Mouse (Mus musculus): ENCODE measurements around the gene B3gnt7. TPM values are rescaled to one million over a fixed set of nuclear protein-coding genes. Genes with fewer than 3 reads are reported as not detected.

The B3gnt7 gene
- polyA plus RNA-seq, 1 experiment: not detected

DNA sequence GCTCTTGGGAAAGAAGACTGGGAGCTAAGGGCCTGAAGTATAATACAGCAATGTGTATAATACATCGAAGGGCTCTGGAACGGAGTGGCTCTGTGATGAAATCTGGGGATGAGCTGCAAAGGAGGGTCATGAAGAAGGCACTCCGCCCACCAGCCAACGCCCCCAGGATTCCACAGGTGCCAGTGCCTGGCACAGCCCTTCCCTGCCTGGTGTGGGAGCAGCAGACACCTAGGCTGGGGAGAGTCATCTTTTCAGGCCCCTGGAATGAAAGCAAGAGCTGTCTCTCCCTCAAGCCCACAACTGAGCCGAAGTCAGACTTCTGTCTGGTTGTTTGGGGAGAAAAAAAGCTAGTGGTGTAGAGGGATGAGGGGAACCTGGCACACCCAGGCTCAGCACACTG, 25.6 kb upstream of the B3gnt7 start:
- H3K36me3 ChIP-seq (ENCODE audit: control insufficient read depth, insufficient read depth): no peaks in the 10 kb centered on the region
- H3K4me3 ChIP-seq: no peak overlapping the region
- H3ac ChIP-seq (ENCODE audit: control insufficient read depth, insufficient read length): no peak overlapping the region
- H3K27me3 ChIP-seq (ENCODE audit: control insufficient read depth, insufficient read depth, insufficient read length): no peaks in the 10 kb centered on the region
- no peaks in the 10 kb centered on the region for H3K79me2 ChIP-seq (ENCODE audit: control insufficient read depth, insufficient read depth)
- peak overlapping the region; percentile 40 for H3K4me2 ChIP-seq (ENCODE audit: low read depth)
- TF ChIP-seq POLR2AphosphoS2 (IDR thresholded peaks at IDR 0.05; ENCODE audit: insufficient read length, low read depth): no peak
- TF ChIP-seq MYOD1 (IDR thresholded peaks at IDR 0.05; ENCODE audit: control insufficient read depth in 1 of 3, insufficient read length in 2 of 3, low read depth in 2 of 3): no peak
- TF ChIP-seq MYOG (IDR thresholded peaks at IDR 0.05; ENCODE audit: control insufficient read depth in 1 of 3, insufficient read depth in 1 of 3, insufficient read length in 2 of 3, low read depth in 2 of 3): no peak
- no peak for TF ChIP-seq USF1 (IDR thresholded peaks at IDR 0.05; ENCODE audit: low read depth)
- TF ChIP-seq E2F4 (IDR thresholded peaks at IDR 0.05; ENCODE audit: insufficient read depth): no peak
- TF ChIP-seq REST (IDR thresholded peaks at IDR 0.05; ENCODE audit: insufficient read depth, insufficient read length): no peak
- TF ChIP-seq MAX (IDR thresholded peaks at IDR 0.05; ENCODE audit: low read depth): no peak
- no peak for TF ChIP-seq SRF (IDR thresholded peaks at IDR 0.05; ENCODE audit: control insufficient read depth, insufficient read length, low read depth)
- TF ChIP-seq POLR2A (IDR thresholded peaks at IDR 0.05; ENCODE audit: insufficient read length, low read depth): no peak
- no peak for TF ChIP-seq CEBPB (IDR thresholded peaks at IDR 0.05; ENCODE audit: insufficient read depth, poor library complexity, severe bottlenecking)

DNA sequence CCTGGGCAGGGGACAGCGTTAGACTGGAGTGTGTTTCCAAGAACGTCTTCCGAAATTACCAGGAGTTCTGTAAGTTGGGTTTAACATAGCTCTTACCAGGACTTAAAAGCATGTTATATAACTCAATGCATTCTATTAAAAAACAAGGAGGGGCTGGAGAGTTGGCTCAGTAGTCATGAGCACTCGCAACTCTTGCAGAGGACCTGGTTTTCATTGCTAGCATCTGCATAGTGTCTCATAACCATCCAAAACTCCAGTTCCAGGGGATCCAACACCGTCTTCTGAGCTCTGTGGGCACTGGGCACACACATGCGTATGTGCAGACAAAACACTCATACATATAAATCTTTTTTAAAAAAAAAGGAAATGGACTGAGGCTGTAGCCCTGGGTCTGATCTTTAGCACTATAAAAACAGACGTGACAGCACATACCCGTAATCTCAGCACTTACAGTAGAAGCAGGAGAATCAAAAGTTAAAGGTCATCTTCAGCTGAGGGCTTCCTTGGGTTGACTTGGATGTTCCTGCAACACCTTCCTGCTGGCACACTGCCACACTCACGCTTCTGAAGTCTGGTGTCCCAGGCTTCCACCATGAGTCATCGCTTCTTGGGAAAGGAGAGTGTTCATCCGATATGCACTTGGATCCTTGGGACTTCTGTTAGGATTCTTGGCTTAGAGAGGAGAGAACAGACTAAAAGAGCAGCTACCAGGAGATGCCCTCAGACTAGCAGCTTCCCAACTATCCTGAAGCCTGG, 20.7 kb upstream of the B3gnt7 start:
- Histone ChIP-seq H3K79me2 (ENCODE audit: control insufficient read depth, insufficient read depth) (no peaks in the 10 kb centered on the region), H3K4me2 (ENCODE audit: low read depth) (no peak overlapping the region), H3K36me3 (ENCODE audit: control insufficient read depth, insufficient read depth) (no peaks in the 10 kb centered on the region), H3K4me3 (no peak overlapping the region), H3K27me3 (ENCODE audit: control insufficient read depth, insufficient read depth, insufficient read length) (no peaks in the 10 kb centered on the region), H3ac (ENCODE audit: control insufficient read depth, insufficient read length) (no peak overlapping the region)
- TF ChIP-seq TCF3 (IDR thresholded peaks at IDR 0.05; ENCODE audit: insufficient read length, low read depth) (no peak), POLR2A (IDR thresholded peaks at IDR 0.05; ENCODE audit: insufficient read length, low read depth) (no peak), E2F4 (IDR thresholded peaks at IDR 0.05; ENCODE audit: insufficient read depth) (no peak), TCF12 (IDR thresholded peaks at IDR 0.05; ENCODE audit: insufficient read depth, poor library complexity, severe bottlenecking) (no peak), REST (IDR thresholded peaks at IDR 0.05; ENCODE audit: insufficient read depth, insufficient read length) (no peak), SRF (IDR thresholded peaks at IDR 0.05; ENCODE audit: control insufficient read depth, insufficient read length, low read depth) (no peak), MYOG (IDR thresholded peaks at IDR 0.05; ENCODE audit: control insufficient read depth in 1 of 3, insufficient read depth in 1 of 3, insufficient read length in 2 of 3, low read depth in 2 of 3) (no peak), CEBPB (IDR thresholded peaks at IDR 0.05; ENCODE audit: insufficient read depth, poor library complexity, severe bottlenecking) (no peak), MYOD1 (IDR thresholded peaks at IDR 0.05; ENCODE audit: control insufficient read depth in 1 of 3, insufficient read length in 2 of 3, low read depth in 2 of 3) (no peak)

DNA sequence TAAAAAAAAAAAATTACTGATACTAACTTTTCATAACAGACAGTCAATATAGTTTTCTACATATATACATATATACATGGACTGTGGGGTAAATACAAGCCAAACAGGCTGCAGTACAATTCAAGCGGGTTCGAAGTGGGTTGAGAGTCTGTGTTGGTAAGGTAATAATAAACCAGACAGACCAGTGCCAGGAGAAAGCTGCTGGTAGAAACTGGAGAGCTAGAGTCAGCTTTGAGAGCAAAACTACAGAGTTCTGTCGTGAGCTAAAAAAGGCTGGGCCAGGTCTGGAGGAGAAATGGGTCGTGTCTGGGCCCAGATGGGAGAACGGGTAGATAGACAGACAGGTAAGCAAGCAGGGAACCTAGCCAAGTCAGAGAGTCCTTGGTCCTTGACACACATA, 18.5 kb upstream of the B3gnt7 start:
- no peak overlapping the region for H3ac ChIP-seq (ENCODE audit: control insufficient read depth, insufficient read length)
- TF ChIP-seq POLR2AphosphoS2 (IDR thresholded peaks at IDR 0.05; ENCODE audit: insufficient read length, low read depth) (no peak), MYOG (IDR thresholded peaks at IDR 0.05; ENCODE audit: control insufficient read depth in 1 of 3, insufficient read depth in 1 of 3, insufficient read length in 2 of 3, low read depth in 2 of 3) (no peak), SRF (IDR thresholded peaks at IDR 0.05; ENCODE audit: control insufficient read depth, insufficient read length, low read depth) (no peak), TCF12 (IDR thresholded peaks at IDR 0.05; ENCODE audit: insufficient read depth, poor library complexity, severe bottlenecking) (no peak), USF1 (IDR thresholded peaks at IDR 0.05; ENCODE audit: low read depth) (no peak), E2F4 (IDR thresholded peaks at IDR 0.05; ENCODE audit: insufficient read depth) (no peak), REST (IDR thresholded peaks at IDR 0.05; ENCODE audit: insufficient read depth, insufficient read length) (no peak), TCF3 (IDR thresholded peaks at IDR 0.05; ENCODE audit: insufficient read length, low read depth) (no peak), MYOD1 (IDR thresholded peaks at IDR 0.05; ENCODE audit: control insufficient read depth in 1 of 3, insufficient read length in 2 of 3, low read depth in 2 of 3) (no peak), CEBPB (IDR thresholded peaks at IDR 0.05; ENCODE audit: insufficient read depth, poor library complexity, severe bottlenecking) (no peak)
- no peaks in the 10 kb centered on the region for H3K27me3 ChIP-seq (ENCODE audit: control insufficient read depth, insufficient read depth, insufficient read length)
- no peak overlapping the region for H3K4me2 ChIP-seq (ENCODE audit: low read depth)
- H3K36me3 ChIP-seq (ENCODE audit: control insufficient read depth, insufficient read depth): no peaks in the 10 kb centered on the region
- no peak overlapping the region for H3K4me3 ChIP-seq
- H3K79me2 ChIP-seq (ENCODE audit: control insufficient read depth, insufficient read depth): no peaks in the 10 kb centered on the region

DNA sequence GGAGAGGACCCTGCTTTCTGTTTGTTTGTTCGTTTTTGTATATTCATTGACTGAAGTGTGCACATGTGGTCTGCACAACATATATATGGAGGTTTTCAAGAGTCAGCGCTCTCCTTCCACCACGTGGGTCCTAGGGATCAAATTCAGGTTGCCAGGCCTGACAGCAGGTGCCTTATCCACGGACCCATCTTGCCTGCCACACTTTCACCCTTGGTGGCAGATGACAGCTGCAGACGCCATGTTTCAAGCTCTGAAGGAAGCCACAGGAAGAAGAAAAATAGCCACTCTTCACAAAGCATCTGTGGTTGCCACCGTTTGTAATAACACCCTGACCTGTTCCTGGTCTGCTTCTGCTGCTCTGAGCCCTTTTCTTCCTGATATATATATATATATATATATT, 17.3 kb upstream of the B3gnt7 start:
- H3K4me2 ChIP-seq (ENCODE audit: low read depth): no peak overlapping the region
- no peaks in the 10 kb centered on the region for H3K79me2 ChIP-seq (ENCODE audit: control insufficient read depth, insufficient read depth)
- H3K4me3 ChIP-seq: no peak overlapping the region
- no peak overlapping the region for H3ac ChIP-seq (ENCODE audit: control insufficient read depth, insufficient read length)
- TF ChIP-seq USF1 (IDR thresholded peaks at IDR 0.05; ENCODE audit: low read depth): no peak
- TF ChIP-seq MYOG (IDR thresholded peaks at IDR 0.05; ENCODE audit: control insufficient read depth in 1 of 3, insufficient read depth in 1 of 3, insufficient read length in 2 of 3, low read depth in 2 of 3): peak; percentile 13 to 74 (median 39)
- peak in 2 of 3 experiments; percentile 69 to 71 for TF ChIP-seq MYOD1 (IDR thresholded peaks at IDR 0.05; ENCODE audit: control insufficient read depth in 1 of 3, insufficient read length in 2 of 3, low read depth in 2 of 3)
- no peaks in the 10 kb centered on the region for H3K27me3 ChIP-seq (ENCODE audit: control insufficient read depth, insufficient read depth, insufficient read length)
- no peaks in the 10 kb centered on the region for H3K36me3 ChIP-seq (ENCODE audit: control insufficient read depth, insufficient read depth)

DNA sequence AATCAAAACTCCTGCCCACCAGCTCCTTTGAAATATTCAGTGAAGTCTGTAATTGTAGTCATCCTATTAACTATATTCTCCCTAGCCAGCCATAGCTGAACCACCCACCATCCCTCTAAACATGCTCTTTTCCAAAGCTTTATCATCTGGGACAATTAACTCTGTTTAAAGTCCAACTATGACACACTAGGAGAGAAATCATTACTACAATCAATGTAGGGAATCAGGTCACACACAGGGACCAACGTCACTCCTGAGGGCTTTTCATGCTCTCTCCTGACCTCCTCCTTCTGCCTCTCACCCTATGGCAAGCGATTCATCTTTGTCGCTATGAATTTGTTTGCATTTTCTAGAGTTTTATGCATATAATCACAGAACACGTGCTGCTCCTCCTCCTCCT, 15.2 kb upstream of the B3gnt7 start:
- TF ChIP-seq MYOD1 (IDR thresholded peaks at IDR 0.05; ENCODE audit: control insufficient read depth in 1 of 3, insufficient read length in 2 of 3, low read depth in 2 of 3): no peak
- TF ChIP-seq POLR2A (IDR thresholded peaks at IDR 0.05; ENCODE audit: insufficient read length, low read depth): no peak
- Histone ChIP-seq H3K4me3 (no peak overlapping the region), H3K4me2 (ENCODE audit: low read depth) (no peak overlapping the region), H3K36me3 (ENCODE audit: control insufficient read depth, insufficient read depth) (no peaks in the 10 kb centered on the region), H3K79me2 (ENCODE audit: control insufficient read depth, insufficient read depth) (no peaks in the 10 kb centered on the region), H3ac (ENCODE audit: control insufficient read depth, insufficient read length) (no peak overlapping the region), H3K27me3 (ENCODE audit: control insufficient read depth, insufficient read depth, insufficient read length) (no peaks in the 10 kb centered on the region)

Data from myocyte (in vitro differentiated cells).